Mouse (Mus musculus) cerebellum, adult 9-10 months (tissue): ENCODE measurements around the gene Akt3.

Source experiments
- DNase-seq: peaks from one replicate; pipeline ENCODE4 v3.0.0; 2022

Akt3 gene

GRCm38 (mm10) chr1:176980140-176980539 is 277.9 kb downstream of the Akt3 start:
- no peak for DNase-seq

GRCm38 (mm10) chr1:176979235-176979634 is 278.8 kb downstream of the Akt3 start:
- DNase-seq: no peak

- no peak for DNase-seq
Measured at GRCm38 (mm10) chr1:176973356-176974088, 284.5 kb downstream of the Akt3 start.

DNA sequence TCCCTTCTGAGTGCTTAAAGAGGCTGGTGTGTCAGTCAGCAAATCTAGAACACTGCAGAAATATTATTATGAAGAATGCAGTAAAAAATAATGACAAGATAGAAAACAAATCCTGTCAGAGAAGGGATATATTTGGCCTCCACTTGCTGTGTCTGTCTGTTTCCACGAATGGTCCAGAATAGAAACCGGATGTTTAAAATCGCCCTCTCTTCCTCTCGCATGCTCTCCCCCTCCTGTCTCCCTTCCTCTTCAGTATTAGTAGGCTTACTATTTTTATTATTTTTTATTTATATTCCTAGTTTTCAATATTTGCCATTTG is 286.6 kb downstream of the Akt3 start:
- DNase-seq: no peak

- DNase-seq: no peak
Measured at GRCm38 (mm10) chr1:176970635-176971478, 287.1 kb downstream of the Akt3 start.
